Mouse (Mus musculus) forebrain, embryonic 11.5 days (tissue): ENCODE measurements around the gene Ube3b. TPM values are rescaled to one million over a fixed set of nuclear protein-coding genes. Genes with fewer than 3 reads are reported as not detected.

Source experiments
- ATAC-seq: fragments of 200-750 bp; cut with Nextera tagmentation; replicated peaks from 2 replicates; pipeline ENCODE4 v1.8.0; 2017; ENCODE audit warnings: moderate TSS enrichment; ENCODE audit not compliant: low FRiP score
- DNase-seq: peaks from one replicate; pipeline ENCODE4 v3.0.0-alpha.2; 2017; ENCODE audit warnings: low spot score
- H3K27ac ChIP-seq: fragments of 300-500 bp; sonication (generic); 2 replicates; pipeline ENCODE4 v1.5.1; 2014; ENCODE audit warnings: low read depth, low read length
- H3K27me3 ChIP-seq: fragments of 300-500 bp; sonication (generic); 2 replicates; pipeline ENCODE4 v1.6.1; 2014; ENCODE audit warnings: mild to moderate bottlenecking, low read length, mixed read lengths; ENCODE audit not compliant: control insufficient read depth, insufficient read depth
- H3K36me3 ChIP-seq: fragments of 300-500 bp; sonication (generic); 2 replicates; pipeline ENCODE4 v1.6.1; 2014; ENCODE audit warnings: mild to moderate bottlenecking, low read length, moderate library complexity, mixed read lengths; ENCODE audit not compliant: control insufficient read depth, insufficient read depth
- H3K4me1 ChIP-seq: fragments of 300-500 bp; sonication (generic); replicated peaks from 2 replicates; pipeline ENCODE4 v1.6.1; 2014; ENCODE audit warnings: low read length, mixed read lengths; ENCODE audit not compliant: control insufficient read depth, insufficient read depth
- H3K4me2 ChIP-seq: fragments of 300-500 bp; sonication (generic); 2 replicates; pipeline ENCODE4 v1.6.1; 2014; ENCODE audit warnings: low read depth, mild to moderate bottlenecking, low read length, moderate library complexity, mixed read lengths; ENCODE audit not compliant: severe bottlenecking
- H3K4me3 ChIP-seq: fragments of 300-500 bp; sonication (generic); 2 replicates; pipeline ENCODE4 v1.5.1; 2014; ENCODE audit warnings: low read depth, low read length
- H3K9ac ChIP-seq: fragments of 300-500 bp; sonication (generic); 2 replicates; pipeline ENCODE4 v1.6.1; 2014; ENCODE audit warnings: low read length
- H3K9me3 ChIP-seq: fragments of 300-500 bp; sonication (generic); 2 replicates; pipeline ENCODE4 v1.6.1; 2016; ENCODE audit warnings: low read length, mixed read lengths; ENCODE audit not compliant: control insufficient read depth
- WGBS: fragments of 180-500 bp; shearing (Covaris S2); extraction: QIAGEN DNeasy Blood & Tissue Kit; methylation state at CpG from one replicate; pipeline ENCODE4 v1.1.7; 2014; 5-methylcytosine and 5-hydroxymethylcytosine counted together
- polyA plus RNA-seq: library from polyadenylated mRNA; unstranded; fragments of >200 nt; fragmentation: Nextera tagmentation; extraction: Ambion mirVana; gene quantifications from 2 replicates; pipeline ENCODE4 v1.2.1, GENCODE M21; 2014

Ube3b gene
- polyA plus RNA-seq, 1 experiment from 2014 or later = 52.9 TPM

DNA sequence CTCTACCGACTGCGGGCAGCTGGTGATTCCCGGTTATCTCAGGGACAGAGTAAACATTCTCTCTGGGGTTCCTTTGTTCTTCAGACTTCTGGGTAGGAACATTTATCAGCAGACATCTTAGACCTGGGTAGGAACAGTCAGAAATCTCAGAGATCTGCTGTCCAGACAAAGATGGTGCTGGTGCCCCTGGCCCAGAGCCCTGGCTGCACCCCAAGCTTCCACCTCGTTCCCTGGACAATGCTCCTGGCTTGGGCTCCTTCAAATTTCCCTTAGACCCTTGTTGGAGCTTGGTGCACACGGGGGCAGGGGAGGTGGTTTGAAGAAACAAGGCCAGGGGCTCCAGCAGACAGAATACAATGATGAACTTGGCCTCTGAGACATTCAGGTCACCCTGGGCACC, 42.2 kb downstream of the Ube3b start:
- 59% methylated on average over 5 of the region's 5 CpGs for WGBS
- no peak overlapping the region for H3K4me3 ChIP-seq
- ATAC-seq = no peak
- no peak overlapping the region for H3K27ac ChIP-seq
- H3K36me3 ChIP-seq = no peaks in the 10 kb centered on the region; the same call in 1 of the 2 replicates
- no peaks in the 10 kb centered on the region for H3K4me1 ChIP-seq
- no peak overlapping the region for H3K9ac ChIP-seq
- H3K4me2 ChIP-seq = no peak overlapping the region
- no peak for DNase-seq
- H3K9me3 ChIP-seq = no peaks in the 10 kb centered on the region
- no peaks in the 10 kb centered on the region for H3K27me3 ChIP-seq

DNA sequence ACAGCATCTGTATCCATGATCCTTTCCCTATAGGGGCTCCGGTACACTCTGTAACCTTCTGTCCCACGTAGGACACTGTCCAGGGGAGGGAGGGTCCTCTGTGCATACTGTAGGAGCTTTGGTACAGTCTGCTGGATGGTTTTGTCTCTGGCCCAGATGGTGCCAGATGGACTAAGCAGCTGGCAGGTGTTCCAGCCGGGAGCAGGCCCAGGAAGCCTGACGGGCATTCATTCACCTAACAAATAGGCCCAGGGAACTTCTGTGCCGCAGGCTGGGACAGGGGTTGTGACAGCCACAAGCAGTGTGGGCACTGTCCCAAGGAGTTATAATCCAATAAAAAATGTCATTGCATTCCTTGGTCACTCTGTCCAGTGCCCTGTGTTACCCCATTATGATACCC, 43.6 kb downstream of the Ube3b start:
- no peak overlapping the region for H3K4me2 ChIP-seq
- H3K9ac ChIP-seq = no peak overlapping the region
- no peaks in the 10 kb centered on the region for H3K4me1 ChIP-seq
- DNase-seq (no peak), ATAC-seq (no peak)
- no peaks in the 10 kb centered on the region for H3K27me3 ChIP-seq
- no peak overlapping the region for H3K4me3 ChIP-seq
- no peaks in the 10 kb centered on the region for H3K9me3 ChIP-seq
- H3K27ac ChIP-seq = no peak overlapping the region
- WGBS = 81% methylated on average over 5 of the region's 5 CpGs
- H3K36me3 ChIP-seq = no peaks in the 10 kb centered on the region; the same call in 1 of the 2 replicates

- H3K9ac ChIP-seq = no peak overlapping the region
- no peak overlapping the region for H3K4me2 ChIP-seq
- H3K27ac ChIP-seq = no peak overlapping the region
- DNase-seq (no peak), ATAC-seq (no peak)
- no peaks in the 10 kb centered on the region for H3K36me3 ChIP-seq
- no peaks in the 10 kb centered on the region for H3K9me3 ChIP-seq
- 74% methylated on average over 6 of the region's 6 CpGs for WGBS
- H3K4me3 ChIP-seq = no peak overlapping the region
- 0 out of 2 replicates have a peak, but pooled peaks cover 3% of the 10 kb centered on the region for H3K4me1 ChIP-seq
- H3K27me3 ChIP-seq = no peaks in the 10 kb centered on the region
Observed at GRCm38 (mm10) chr5:114426732-114427131, 46.3 kb downstream of the Ube3b start.

GRCm38 (mm10) chr5:114428621-114429020, 48.2 kb downstream of the Ube3b start:
- H3K27me3 ChIP-seq = no peaks in the 10 kb centered on the region
- no peak overlapping the region for H3K9ac ChIP-seq
- 0 out of 2 replicates have a peak, but pooled peaks cover 3% of the 10 kb centered on the region for H3K4me1 ChIP-seq
- ATAC-seq = no peak
- no peaks in the 10 kb centered on the region for H3K9me3 ChIP-seq
- no peak overlapping the region for H3K4me2 ChIP-seq
- 87% methylated on average over 18 of the region's 18 CpGs for WGBS
- H3K27ac ChIP-seq = no peak overlapping the region
- no peaks in the 10 kb centered on the region for H3K36me3 ChIP-seq
- no peak for DNase-seq
- no peak overlapping the region for H3K4me3 ChIP-seq

DNA sequence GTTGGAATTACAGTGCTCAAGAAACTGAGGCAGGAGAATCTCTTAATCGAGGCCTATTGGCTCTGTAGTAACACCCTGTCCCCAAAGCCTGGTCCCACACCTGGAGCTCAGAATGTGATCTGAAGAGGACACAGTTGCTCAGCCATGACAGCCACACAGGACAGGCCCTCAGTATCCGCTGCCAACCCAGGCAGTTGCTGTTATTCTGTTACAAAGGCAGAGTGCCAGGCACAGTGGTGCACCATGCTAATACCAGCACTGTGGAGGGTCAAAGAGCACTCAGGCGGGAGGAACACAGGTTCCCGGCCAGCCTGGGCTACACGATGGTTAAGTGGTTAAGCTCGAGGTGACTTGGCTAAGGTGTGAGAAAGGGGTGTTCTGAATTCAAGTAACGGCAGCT, 49.4 kb downstream of the Ube3b start:
- Histone ChIP-seq H3K36me3 (no peaks in the 10 kb centered on the region; the same call in 1 of the 2 replicates), H3K4me1 (0 out of 2 replicates have a peak, but pooled peaks cover 3% of the 10 kb centered on the region), H3K27ac (no peak overlapping the region), H3K4me2 (no peak overlapping the region), H3K9ac (no peak overlapping the region), H3K9me3 (no peaks in the 10 kb centered on the region), H3K4me3 (no peak overlapping the region), H3K27me3 (no peaks in the 10 kb centered on the region)
- no peak for ATAC-seq
- no peak for DNase-seq
- WGBS = 90% methylated on average over 7 of the region's 7 CpGs

- H3K27me3 ChIP-seq = no peaks in the 10 kb centered on the region
- 88% methylated on average over 8 of the region's 8 CpGs for WGBS
- no peak overlapping the region for H3K9ac ChIP-seq
- 0 out of 2 replicates have a peak, but pooled peaks cover 3% of the 10 kb centered on the region for H3K4me1 ChIP-seq
- H3K36me3 ChIP-seq = no peaks in the 10 kb centered on the region; the same call in 1 of the 2 replicates
- no peak overlapping the region for H3K27ac ChIP-seq
- no peak for DNase-seq
- no peak for ATAC-seq
- H3K4me3 ChIP-seq = no peak overlapping the region
- no peaks in the 10 kb centered on the region for H3K9me3 ChIP-seq
- H3K4me2 ChIP-seq = no peak overlapping the region
Observed at GRCm38 (mm10) chr5:114434359-114434758, 54.0 kb downstream of the Ube3b start.

GRCm38 (mm10) chr5:114435588-114435987, 55.2 kb downstream of the Ube3b start:
- Histone ChIP-seq H3K9me3 (no peaks in the 10 kb centered on the region), H3K4me1 (0 out of 2 replicates have a peak, but pooled peaks cover 3% of the 10 kb centered on the region), H3K27ac (no peak overlapping the region), H3K27me3 (no peaks in the 10 kb centered on the region), H3K4me3 (no peak overlapping the region), H3K4me2 (no peak overlapping the region), H3K9ac (no peak overlapping the region), H3K36me3 (no peaks in the 10 kb centered on the region; the same call in 1 of the 2 replicates)
- DNase-seq (no peak), ATAC-seq (no peak)
- WGBS = 94% methylated on average over 14 of the region's 14 CpGs

DNA sequence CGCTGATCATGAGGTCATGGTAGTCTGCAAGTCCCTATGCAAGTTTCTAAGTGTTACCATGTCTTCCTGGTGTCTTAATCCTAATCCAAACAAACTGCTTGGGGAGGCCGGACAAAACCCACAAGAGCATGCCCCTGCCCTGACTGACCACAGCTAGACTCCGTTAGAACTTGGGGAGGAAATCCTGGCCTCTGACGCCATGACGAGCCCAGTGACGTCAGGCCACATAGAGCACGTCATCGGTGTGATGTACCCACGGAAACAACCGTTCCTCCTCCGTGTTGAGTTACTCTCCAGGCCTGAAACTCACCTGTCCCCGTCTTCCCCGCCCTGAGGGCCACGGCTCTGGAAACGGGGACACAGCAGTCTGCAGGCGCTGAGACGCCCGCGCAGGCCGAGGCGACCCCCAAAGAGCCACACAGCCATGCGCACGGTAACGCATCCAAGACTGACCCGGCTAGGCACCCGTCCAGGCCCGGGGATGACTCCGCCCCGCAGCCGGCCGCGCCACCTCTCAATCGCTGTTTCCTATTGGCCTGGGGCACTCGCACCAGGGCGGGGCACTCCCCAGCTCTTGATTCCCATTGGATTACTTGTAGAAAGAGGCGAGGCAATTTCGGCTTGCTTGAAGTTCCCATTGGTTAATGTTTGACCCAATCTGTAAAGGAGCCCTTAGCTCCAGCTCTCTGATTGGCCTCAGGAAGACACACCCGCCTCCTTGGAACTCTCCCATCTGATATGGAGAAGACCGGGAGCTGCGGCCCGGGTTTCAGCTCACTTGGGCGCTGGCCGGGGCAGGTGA, 63.4 kb downstream of the Ube3b start, which contains the start of the genes Mmab and Mvk:
Gene Mmab, minus strand, starts transcription at position 495 of the 802 bp plus-strand sequence.
Gene Mvk, plus strand, starts transcription at position 704 of the 802 bp plus-strand sequence.
- Histone ChIP-seq H3K27me3 (no peaks in the 10 kb centered on the region), H3K36me3 (no peaks in the 10 kb centered on the region), H3K4me3 (peak within 1 kb of the TSS; percentile 66), H3K9ac (peak within 1 kb of the TSS; percentile 73), H3K9me3 (no peaks in the 10 kb centered on the region), H3K4me2 (peak within 1 kb of the TSS; percentile 80), H3K4me1 (peaks cover 7% of the 10 kb centered on the region; the same call in 1 of the 2 replicates), H3K27ac (no peak within 1 kb of the TSS)
- WGBS = 3% methylated on average over 43 of the region's 43 CpGs
- ATAC-seq (peak; percentile 99), DNase-seq (peak; percentile 99)
